Mouse (Mus musculus): Measurements from ENCODE around the gene Zc2hc1c. TPM values are rescaled to one million over a fixed set of nuclear protein-coding genes. Genes with fewer than 3 reads are reported as not detected.

Gene Zc2hc1c
- polyA plus RNA-seq, 1 experiment from 2014 or later = 1.2 TPM

DNA sequence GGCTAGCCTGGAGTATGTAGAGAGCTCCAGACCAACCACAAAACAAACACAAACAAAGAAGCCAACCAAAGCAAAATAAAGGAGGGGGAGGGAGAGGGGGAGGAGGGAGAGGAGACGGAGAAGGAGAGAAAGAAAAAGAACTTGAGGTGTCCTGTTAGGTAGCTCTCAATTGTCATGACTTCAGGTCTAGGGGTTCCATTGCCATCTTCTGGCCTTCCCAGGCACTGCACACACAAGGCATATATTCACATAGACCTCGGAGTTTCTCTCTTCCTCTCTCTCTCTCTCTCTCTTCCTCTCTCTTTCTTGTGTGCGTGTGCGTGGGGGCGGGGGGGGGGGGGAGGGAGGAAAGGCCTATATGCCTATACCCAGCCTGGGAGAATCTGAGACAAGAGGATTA lies 1.4 kb upstream of the Zc2hc1c start:
- no peak for ATAC-seq (ENCODE audit: low FRiP score, low read depth)
- Histone ChIP-seq H3K9me3 (no peaks in the 10 kb centered on the region), H3K27me3 (replicated peaks) (no peaks in the 10 kb centered on the region), H3K27ac (no peak overlapping the region), H3K4me2 (replicated peaks) (no peak overlapping the region), H3K4me1 (peaks cover 14% of the 10 kb centered on the region), H3K36me3 (no peaks in the 10 kb centered on the region), H3K9ac (no peak overlapping the region), H3K4me3 (no peak overlapping the region)
- WGBS = 27% methylated on average over 2 of the region's 5 CpGs

- Histone ChIP-seq H3K4me3 (peak within 1 kb of the TSS; percentile 53), H3K4me2 (replicated peaks) (peak within 1 kb of the TSS; percentile 88), H3K27me3 (replicated peaks) (no peaks in the 10 kb centered on the region), H3K36me3 (no peaks in the 10 kb centered on the region), H3K9me3 (no peaks in the 10 kb centered on the region), H3K9ac (peak within 1 kb of the TSS; percentile 38; the same call in 1 of the 2 replicates), H3K27ac (no peak within 1 kb of the TSS), H3K4me1 (peaks cover 14% of the 10 kb centered on the region)
- peak; percentile 66; the same call in 1 of the 2 replicates for ATAC-seq (ENCODE audit: low FRiP score, low read depth)
- WGBS = 9% methylated on average over 21 of the region's 21 CpGs
Observed at GRCm38 (mm10) chr12:85287809-85288485, 444 bp upstream of the Zc2hc1c start, which contains the start of gene Acyp1. Acyp1 (minus strand) TSS chr12:85288438.

DNA sequence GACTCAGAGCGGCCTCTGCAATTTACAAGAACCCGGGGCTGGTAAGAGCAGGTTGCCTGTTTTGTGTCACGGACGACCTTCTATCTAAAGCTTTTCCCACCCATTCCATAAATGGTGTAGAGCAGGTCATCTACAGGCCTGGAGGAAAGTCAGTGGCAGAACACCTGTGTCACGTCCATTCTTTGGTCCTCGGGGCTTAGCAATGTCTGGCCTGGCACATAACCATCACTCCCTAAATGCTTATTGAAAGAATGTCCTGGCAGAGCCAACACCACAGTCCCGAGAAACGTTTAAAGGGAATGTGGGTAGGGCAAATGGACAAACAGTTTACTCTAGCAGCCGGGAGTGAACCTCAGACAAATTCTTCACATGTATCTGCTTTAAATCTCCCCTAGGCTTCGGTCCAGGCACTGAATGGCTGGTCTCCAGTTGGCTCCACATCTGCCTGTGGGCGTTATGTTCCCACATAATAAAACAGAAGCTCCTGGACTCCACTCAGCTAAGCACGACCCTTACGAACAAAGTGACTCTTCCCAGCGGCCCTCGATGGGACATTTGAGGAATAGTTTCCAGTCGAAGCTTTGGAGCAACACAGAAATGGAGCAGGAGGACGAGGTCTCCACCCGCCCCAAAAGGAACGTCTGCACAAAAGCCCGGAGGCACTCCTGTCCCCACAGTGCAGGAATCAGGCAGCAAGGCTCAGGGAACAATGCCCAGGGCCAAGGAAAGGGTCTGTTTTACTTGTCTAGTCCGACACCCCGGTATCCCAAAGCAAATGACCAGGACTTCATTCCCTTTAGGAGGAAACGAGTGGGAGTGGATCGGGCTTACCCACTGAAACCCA lies 988 bp downstream of the Zc2hc1c start:
- no peak overlapping the region for H3K27ac ChIP-seq
- peak overlapping the region; percentile 88 for H3K4me2 ChIP-seq (replicated peaks)
- H3K9ac ChIP-seq = peak overlapping the region; percentile 38; the same call in 1 of the 2 replicates
- H3K36me3 ChIP-seq = no peaks in the 10 kb centered on the region
- peak overlapping the region; percentile 53 for H3K4me3 ChIP-seq
- no peak for ATAC-seq (ENCODE audit: low FRiP score, low read depth)
- 64% methylated on average over 24 of the region's 24 CpGs for WGBS
- no peaks in the 10 kb centered on the region for H3K27me3 ChIP-seq (replicated peaks)
- peaks cover 14% of the 10 kb centered on the region for H3K4me1 ChIP-seq
- peaks cover 3% of the 10 kb centered on the region; the same call in 1 of the 2 replicates for H3K9me3 ChIP-seq

- ATAC-seq (ENCODE audit: low FRiP score, low read depth) = no peak
- 75% methylated on average over 10 of the region's 10 CpGs for WGBS
Observed at GRCm38 (mm10) chr12:85290633-85291032, 2.2 kb downstream of the Zc2hc1c start.

DNA sequence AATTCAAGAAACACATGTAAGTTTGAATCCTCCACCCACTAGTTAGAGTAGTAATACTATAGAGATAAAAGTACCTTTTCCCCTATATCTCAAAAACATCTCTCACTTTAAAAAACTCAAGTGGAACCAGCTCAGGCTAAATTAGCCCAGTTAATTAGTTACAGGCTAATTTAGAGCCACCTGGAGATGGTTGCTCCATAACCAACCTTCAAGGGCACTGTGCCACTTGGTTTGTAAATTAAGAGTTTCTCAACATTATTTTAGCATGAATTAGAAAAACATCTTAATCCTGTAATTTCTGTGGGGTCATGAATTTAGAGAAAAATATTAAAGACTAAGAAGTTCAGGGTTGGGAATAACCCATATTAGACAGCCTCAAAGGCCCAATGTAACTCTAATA lies 3.1 kb downstream of the Zc2hc1c start:
- H3K4me1 ChIP-seq = peaks cover 14% of the 10 kb centered on the region
- no peak overlapping the region for H3K9ac ChIP-seq
- H3K9me3 ChIP-seq = peaks cover 3% of the 10 kb centered on the region; the same call in 1 of the 2 replicates
- H3K27me3 ChIP-seq (replicated peaks) = no peaks in the 10 kb centered on the region
- ATAC-seq (ENCODE audit: low FRiP score, low read depth) = no peak
- no peaks in the 10 kb centered on the region for H3K36me3 ChIP-seq
- no peak overlapping the region for H3K4me3 ChIP-seq
- no peak overlapping the region for H3K4me2 ChIP-seq (replicated peaks)
- H3K27ac ChIP-seq = no peak overlapping the region

More at GRCm38 (mm10) chr12:85290633-85291032, 2.2 kb downstream of the Zc2hc1c start:
- Histone ChIP-seq H3K27me3 (replicated peaks) (no peaks in the 10 kb centered on the region), H3K4me2 (replicated peaks) (no peak overlapping the region), H3K4me3 (no peak overlapping the region), H3K27ac (no peak overlapping the region), H3K9me3 (peaks cover 3% of the 10 kb centered on the region; the same call in 1 of the 2 replicates), H3K9ac (no peak overlapping the region), H3K4me1 (peaks cover 14% of the 10 kb centered on the region), H3K36me3 (no peaks in the 10 kb centered on the region)

- WGBS = 78% methylated on average over 6 of the region's 6 CpGs
- Histone ChIP-seq H3K4me3 (no peak overlapping the region), H3K4me2 (replicated peaks) (no peak overlapping the region), H3K27ac (no peak overlapping the region), H3K9me3 (peaks cover 3% of the 10 kb centered on the region; the same call in 1 of the 2 replicates), H3K4me1 (peaks cover 14% of the 10 kb centered on the region), H3K9ac (no peak overlapping the region), H3K36me3 (no peaks in the 10 kb centered on the region), H3K27me3 (replicated peaks) (no peaks in the 10 kb centered on the region)
- ATAC-seq (ENCODE audit: low FRiP score, low read depth) = no peak
Observed at GRCm38 (mm10) chr12:85292288-85292687, 3.9 kb downstream of the Zc2hc1c start.

GRCm38 (mm10) chr12:85292906-85293305 lies 4.5 kb downstream of the Zc2hc1c start:
- H3K4me1 ChIP-seq = peaks cover 17% of the 10 kb centered on the region
- H3K36me3 ChIP-seq = no peaks in the 10 kb centered on the region
- no peak for ATAC-seq (ENCODE audit: low FRiP score, low read depth)
- H3K27ac ChIP-seq = no peak overlapping the region
- H3K4me3 ChIP-seq = no peak overlapping the region
- H3K9me3 ChIP-seq = peaks cover 3% of the 10 kb centered on the region; the same call in 1 of the 2 replicates
- no peak overlapping the region for H3K9ac ChIP-seq
- no peaks in the 10 kb centered on the region for H3K27me3 ChIP-seq (replicated peaks)
- no peak overlapping the region for H3K4me2 ChIP-seq (replicated peaks)

DNA sequence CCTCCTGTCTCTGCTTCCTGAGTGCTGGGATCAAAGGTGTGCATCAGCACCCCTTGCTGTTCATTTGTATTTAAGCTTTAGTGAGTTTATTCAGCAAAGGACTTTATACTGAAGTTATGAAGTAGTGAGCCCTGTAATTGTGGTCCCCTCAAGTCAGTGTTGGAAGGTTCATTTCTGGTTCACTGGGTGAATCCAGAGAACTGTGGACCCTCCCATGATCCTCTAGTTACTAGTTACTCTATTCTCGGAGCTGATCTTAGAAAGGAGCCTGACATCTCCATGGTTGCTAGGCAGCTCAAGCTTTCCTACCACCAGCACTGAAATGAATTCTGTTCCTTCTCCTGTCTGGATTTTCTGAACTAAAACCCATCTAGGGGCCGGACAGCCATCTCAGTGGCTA lies 7.1 kb downstream of the Zc2hc1c start:
- H3K4me3 ChIP-seq = no peak overlapping the region

DNA sequence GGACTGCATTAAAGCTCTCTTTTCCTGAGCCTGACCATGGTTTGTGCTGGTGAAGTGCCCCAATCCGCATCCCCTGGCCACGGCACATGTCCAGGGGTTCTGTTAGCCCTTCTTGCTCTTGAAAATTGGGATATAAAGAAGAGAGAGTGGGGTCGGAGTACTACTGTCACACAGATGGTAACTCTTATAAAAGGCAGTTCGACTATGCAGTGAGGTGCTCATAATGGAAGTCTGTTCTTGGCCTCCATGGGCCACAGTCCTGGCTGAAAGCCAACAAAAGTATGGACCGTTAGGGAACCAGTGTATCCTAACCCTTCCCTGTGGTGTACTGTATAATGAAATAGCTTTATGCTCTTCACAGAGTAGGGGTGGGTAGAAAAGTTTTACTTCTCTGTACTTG lies 8.5 kb downstream of the Zc2hc1c start:
- Histone ChIP-seq H3K4me3 (no peak overlapping the region), H3K9ac (no peak overlapping the region), H3K9me3 (peaks cover 3% of the 10 kb centered on the region; the same call in 1 of the 2 replicates), H3K27ac (no peak overlapping the region), H3K27me3 (replicated peaks) (no peaks in the 10 kb centered on the region), H3K4me1 (peaks cover 14% of the 10 kb centered on the region), H3K36me3 (peaks cover 27% of the 10 kb centered on the region), H3K4me2 (replicated peaks) (no peak overlapping the region)
- ATAC-seq (ENCODE audit: low FRiP score, low read depth) = no peak
- 71% methylated on average over 5 of the region's 5 CpGs for whole genome bisulfite sequencing

More for the DNA sequence above, 7.1 kb downstream of the Zc2hc1c start:
- Histone ChIP-seq H3K4me1 (peaks cover 14% of the 10 kb centered on the region), H3K27me3 (replicated peaks) (no peaks in the 10 kb centered on the region), H3K36me3 (peaks cover 12% of the 10 kb centered on the region; the same call in 1 of the 2 replicates), H3K4me2 (replicated peaks) (no peak overlapping the region), H3K9ac (no peak overlapping the region), H3K27ac (no peak overlapping the region), H3K9me3 (peaks cover 3% of the 10 kb centered on the region; the same call in 1 of the 2 replicates)
- 93% methylated on average over 2 of the region's 2 CpGs for WGBS
- ATAC-seq (ENCODE audit: low FRiP score, low read depth) = no peak

GRCm38 (mm10) chr12:85297345-85297997 lies 9.1 kb downstream of the Zc2hc1c start:
- 75% methylated on average over 10 of the region's 10 CpGs for WGBS

DNA sequence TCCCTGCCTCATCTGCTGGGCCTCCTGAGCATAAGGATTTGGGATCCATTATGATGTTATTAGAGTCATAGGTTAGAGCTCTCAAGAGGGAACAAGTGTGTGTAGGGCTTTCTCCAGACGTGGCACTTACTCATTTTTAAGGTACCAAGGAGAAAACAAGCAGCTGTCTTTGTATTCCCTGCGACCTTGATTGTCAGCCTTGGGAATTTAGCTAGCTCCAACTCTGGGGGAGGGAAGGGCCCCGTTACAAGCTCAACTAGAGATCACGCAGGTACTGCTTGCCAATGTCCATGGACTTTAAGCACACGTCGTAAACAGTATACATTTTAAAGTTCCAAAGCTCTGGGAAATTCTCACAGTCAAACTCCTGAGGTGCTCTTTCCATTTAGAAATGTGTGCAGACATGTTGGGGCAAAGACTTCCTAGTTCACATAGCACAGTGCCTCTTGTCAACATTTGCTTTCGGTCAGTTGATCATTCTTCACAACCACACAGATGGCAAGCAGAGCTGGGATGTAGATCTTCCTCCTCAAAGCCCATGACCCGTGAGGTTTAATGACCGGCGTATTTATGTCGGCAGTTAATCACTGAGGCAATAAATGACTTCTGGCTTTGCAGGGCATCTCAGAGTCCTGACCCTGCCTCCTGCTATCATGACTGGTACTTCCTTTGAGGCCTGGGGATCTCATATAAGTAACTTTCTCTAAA lies 9.9 kb downstream of the Zc2hc1c start:
- Histone ChIP-seq H3K9me3 (peaks cover 3% of the 10 kb centered on the region; the same call in 1 of the 2 replicates), H3K9ac (no peak overlapping the region), H3K27ac (no peak overlapping the region), H3K4me2 (replicated peaks) (no peak overlapping the region), H3K27me3 (replicated peaks) (no peaks in the 10 kb centered on the region), H3K4me1 (peaks cover 14% of the 10 kb centered on the region), H3K36me3 (peaks cover 36% of the 10 kb centered on the region), H3K4me3 (no peak overlapping the region)
- WGBS = 38% methylated on average over 11 of the region's 11 CpGs
- ATAC-seq (ENCODE audit: low FRiP score, low read depth) = no peak

More at GRCm38 (mm10) chr12:85297345-85297997, 9.1 kb downstream of the Zc2hc1c start:
- no peak overlapping the region for H3K4me2 ChIP-seq (replicated peaks)
- no peaks in the 10 kb centered on the region for H3K27me3 ChIP-seq (replicated peaks)
- peaks cover 14% of the 10 kb centered on the region for H3K4me1 ChIP-seq
- H3K9ac ChIP-seq = no peak overlapping the region
- H3K36me3 ChIP-seq = peaks cover 31% of the 10 kb centered on the region
- H3K27ac ChIP-seq = no peak overlapping the region
- H3K4me3 ChIP-seq = no peak overlapping the region
- peaks cover 3% of the 10 kb centered on the region; the same call in 1 of the 2 replicates for H3K9me3 ChIP-seq
- no peak for ATAC-seq (ENCODE audit: low FRiP score, low read depth)
